Mouse (Mus musculus): ENCODE results near the gene Tyrp1. TPM values are rescaled to one million over a fixed set of nuclear protein-coding genes. Genes with fewer than 3 reads are reported as not detected.

Gene Tyrp1
- polyA plus RNA-seq, 1 experiment from 2014 or later: 0.45 TPM

DNA sequence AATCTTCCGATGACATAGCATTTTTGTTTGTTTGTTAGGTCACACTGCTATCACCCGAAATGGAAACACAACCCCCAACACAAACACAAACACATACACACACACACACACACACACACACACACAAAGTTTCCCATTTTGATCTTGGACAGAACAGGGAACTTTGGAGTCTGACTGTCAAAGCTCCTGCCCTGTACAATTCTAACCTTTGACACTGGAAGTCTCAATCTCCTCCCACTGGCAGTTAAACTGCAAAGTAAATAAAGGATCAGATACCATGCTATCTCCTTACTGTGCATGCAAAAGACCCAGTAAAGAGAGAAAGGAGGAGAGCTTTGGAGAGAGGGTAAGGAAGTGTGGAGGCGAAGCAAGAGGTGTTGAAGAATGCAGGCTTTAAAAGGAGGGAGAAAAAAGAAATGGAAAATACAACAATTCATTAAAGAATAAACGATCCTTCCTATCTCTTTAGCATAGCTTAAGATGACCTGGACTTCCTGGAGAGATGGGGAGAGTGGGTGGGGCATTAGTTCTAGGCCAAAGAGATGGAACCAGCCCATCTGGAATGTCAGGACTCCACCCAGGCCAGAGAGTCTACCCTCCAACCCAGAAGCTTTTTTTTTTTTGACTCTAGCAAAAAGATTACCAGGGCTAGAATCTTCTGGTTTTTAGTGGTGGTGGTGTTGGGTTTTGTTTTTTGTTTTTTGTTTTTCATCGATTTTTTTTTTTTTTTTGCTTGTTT lies 40.4 kb downstream of the Tyrp1 start:
- no peak overlapping the region for H3K4me2 ChIP-seq (ENCODE audit: low read length)
- no peak overlapping the region for H3K9ac ChIP-seq (replicated peaks; ENCODE audit: low read length)
- no peaks in the 10 kb centered on the region for H3K4me1 ChIP-seq (ENCODE audit: control insufficient read depth, insufficient read depth, low read length)
- H3K27me3 ChIP-seq (ENCODE audit: control insufficient read depth, insufficient read depth, low read length): no peaks in the 10 kb centered on the region
- H3K9me3 ChIP-seq (ENCODE audit: control insufficient read depth, low read length): no peaks in the 10 kb centered on the region
- DNase-seq: no peak
- H3K4me3 ChIP-seq (replicated peaks; ENCODE audit: low read depth, low read length): no peak overlapping the region
- H3K36me3 ChIP-seq (ENCODE audit: control insufficient read depth, insufficient read depth, low read length): no peaks in the 10 kb centered on the region
- 64% methylated on average over 5 of the region's 5 CpGs for WGBS
- H3K27ac ChIP-seq (replicated peaks; ENCODE audit: low read depth, low read length): no peak overlapping the region
- no peak for ATAC-seq (ENCODE audit: low FRiP score, low TSS enrichment)

DNA sequence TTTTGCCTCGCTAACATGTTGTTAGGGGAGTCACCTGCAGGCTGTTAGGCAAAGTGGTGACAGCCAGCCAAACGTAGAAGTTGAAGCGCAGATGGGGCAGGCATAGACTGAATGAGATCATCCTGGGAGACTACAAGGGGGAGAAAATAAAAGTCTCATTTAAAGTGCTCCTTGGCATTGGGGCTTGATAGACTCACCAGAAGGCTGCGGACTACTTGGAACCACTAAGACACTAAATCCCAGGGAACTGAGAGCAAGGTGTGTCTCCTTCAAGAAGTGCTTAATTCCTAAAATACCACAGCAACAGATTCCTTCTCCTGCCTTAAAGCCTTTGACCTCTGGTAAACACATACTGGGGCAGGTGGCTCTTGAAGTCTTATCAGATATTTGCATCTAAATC lies 41.1 kb downstream of the Tyrp1 start:
- H3K4me2 ChIP-seq (ENCODE audit: low read length): no peak overlapping the region
- H3K9ac ChIP-seq (replicated peaks; ENCODE audit: low read length): no peak overlapping the region
- ATAC-seq (ENCODE audit: low FRiP score, low TSS enrichment) (no peak), DNase-seq (no peak)
- no peaks in the 10 kb centered on the region for H3K9me3 ChIP-seq (ENCODE audit: control insufficient read depth, low read length)
- no peak overlapping the region for H3K27ac ChIP-seq (replicated peaks; ENCODE audit: low read depth, low read length)
- 74% methylated on average over 4 of the region's 4 CpGs for WGBS
- no peak overlapping the region for H3K4me3 ChIP-seq (replicated peaks; ENCODE audit: low read depth, low read length)
- no peaks in the 10 kb centered on the region for H3K4me1 ChIP-seq (ENCODE audit: control insufficient read depth, insufficient read depth, low read length)
- no peaks in the 10 kb centered on the region for H3K27me3 ChIP-seq (ENCODE audit: control insufficient read depth, insufficient read depth, low read length)
- no peaks in the 10 kb centered on the region for H3K36me3 ChIP-seq (ENCODE audit: control insufficient read depth, insufficient read depth, low read length)

DNA sequence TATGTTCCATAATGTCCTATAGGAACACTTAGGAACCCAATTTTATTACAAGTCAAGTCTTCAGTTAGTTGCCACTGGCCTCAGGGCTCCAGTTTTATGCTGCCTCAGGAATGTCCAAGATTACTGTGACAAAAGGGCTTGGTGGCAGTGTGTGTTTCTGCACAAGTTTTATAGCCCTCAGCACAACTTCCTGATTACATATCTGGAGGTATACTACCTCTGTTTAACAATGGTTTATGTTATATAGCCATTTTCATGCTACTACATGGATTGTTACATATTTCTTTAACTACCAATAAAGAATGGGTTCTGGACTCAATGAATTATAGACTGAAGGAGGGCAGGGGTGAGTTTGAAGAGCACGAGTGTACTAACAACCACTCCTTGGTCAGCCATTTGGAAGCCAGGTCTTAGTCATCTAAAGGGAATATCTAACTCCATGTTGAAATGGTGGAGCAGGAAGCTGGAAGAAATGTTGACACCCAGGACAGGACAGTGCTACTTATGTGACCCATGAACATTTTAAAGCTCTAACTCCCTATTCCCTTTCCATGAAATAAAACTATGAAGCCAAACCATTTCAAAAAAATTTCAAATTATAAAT lies 48.2 kb downstream of the Tyrp1 start:
- H3K9me3 ChIP-seq (ENCODE audit: control insufficient read depth, low read length): no peaks in the 10 kb centered on the region
- H3K27ac ChIP-seq (replicated peaks; ENCODE audit: low read depth, low read length): no peak overlapping the region
- H3K4me1 ChIP-seq (ENCODE audit: control insufficient read depth, insufficient read depth, low read length): no peaks in the 10 kb centered on the region
- H3K9ac ChIP-seq (replicated peaks; ENCODE audit: low read length): no peak overlapping the region
- no peak overlapping the region for H3K4me3 ChIP-seq (replicated peaks; ENCODE audit: low read depth, low read length)
- H3K36me3 ChIP-seq (ENCODE audit: control insufficient read depth, insufficient read depth, low read length): no peaks in the 10 kb centered on the region
- no peaks in the 10 kb centered on the region for H3K27me3 ChIP-seq (ENCODE audit: control insufficient read depth, insufficient read depth, low read length)
- H3K4me2 ChIP-seq (ENCODE audit: low read length): no peak overlapping the region
- ATAC-seq (ENCODE audit: low FRiP score, low TSS enrichment) (no peak), DNase-seq (no peak)
- WGBS: 93% methylated on average over 1 of the region's 1 CpGs

DNA sequence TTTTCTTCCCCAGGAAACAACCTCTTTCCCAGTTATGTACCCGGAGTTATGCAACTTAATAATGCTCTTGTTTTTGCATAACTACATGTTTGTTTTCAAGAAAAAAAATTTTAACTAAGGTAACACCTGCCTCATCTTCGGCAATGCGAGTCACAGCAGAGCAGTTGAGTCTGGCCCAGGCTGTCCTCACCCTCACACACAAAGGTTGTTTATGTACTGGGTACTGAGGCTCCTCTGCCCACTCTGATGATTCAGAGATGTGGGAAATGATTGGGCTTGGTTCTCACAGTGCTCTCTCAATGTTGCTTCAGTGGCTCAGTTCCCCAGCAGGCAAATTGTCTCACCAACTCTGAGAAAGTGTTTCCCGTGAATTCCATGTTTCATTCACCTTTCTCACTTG lies 52.7 kb downstream of the Tyrp1 start:
- H3K4me2 ChIP-seq (ENCODE audit: low read length): no peak overlapping the region
- WGBS: 85% methylated on average over 4 of the region's 4 CpGs
- no peak for ATAC-seq (ENCODE audit: low FRiP score, low TSS enrichment)
- DNase-seq: no peak
- H3K9ac ChIP-seq (replicated peaks; ENCODE audit: low read length): no peak overlapping the region
- H3K9me3 ChIP-seq (ENCODE audit: control insufficient read depth, low read length): no peaks in the 10 kb centered on the region
- H3K4me3 ChIP-seq (replicated peaks; ENCODE audit: low read depth, low read length): no peak overlapping the region
- no peaks in the 10 kb centered on the region for H3K4me1 ChIP-seq (ENCODE audit: control insufficient read depth, insufficient read depth, low read length)
- no peaks in the 10 kb centered on the region for H3K36me3 ChIP-seq (ENCODE audit: control insufficient read depth, insufficient read depth, low read length)
- no peak overlapping the region for H3K27ac ChIP-seq (replicated peaks; ENCODE audit: low read depth, low read length)
- no peaks in the 10 kb centered on the region for H3K27me3 ChIP-seq (ENCODE audit: control insufficient read depth, insufficient read depth, low read length)

DNA sequence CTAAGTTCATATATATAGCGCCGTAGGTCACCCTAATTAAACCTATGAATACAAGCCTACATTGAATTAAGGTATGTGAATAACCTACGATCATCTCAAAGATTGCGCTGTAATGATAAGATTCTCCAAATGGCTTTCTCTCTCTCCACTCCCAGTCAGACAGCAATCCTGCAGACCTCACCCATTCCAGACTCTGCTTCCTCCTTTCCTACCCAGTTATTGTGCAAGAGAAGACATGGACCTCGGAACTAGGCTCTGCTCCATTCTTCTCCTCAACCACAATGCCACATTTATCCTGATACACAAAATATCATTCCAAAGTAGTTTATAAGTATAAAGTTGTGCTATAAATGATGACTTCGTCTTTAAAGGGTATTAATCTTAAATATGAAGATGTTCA lies 57.1 kb downstream of the Tyrp1 start:
- Histone ChIP-seq H3K4me1 (ENCODE audit: control insufficient read depth, insufficient read depth, low read length) (no peaks in the 10 kb centered on the region), H3K4me3 (replicated peaks; ENCODE audit: low read depth, low read length) (no peak overlapping the region), H3K4me2 (ENCODE audit: low read length) (no peak overlapping the region), H3K36me3 (ENCODE audit: control insufficient read depth, insufficient read depth, low read length) (no peaks in the 10 kb centered on the region), H3K9me3 (ENCODE audit: control insufficient read depth, low read length) (no peaks in the 10 kb centered on the region), H3K27ac (replicated peaks; ENCODE audit: low read depth, low read length) (no peak overlapping the region), H3K9ac (replicated peaks; ENCODE audit: low read length) (no peak overlapping the region), H3K27me3 (ENCODE audit: control insufficient read depth, insufficient read depth, low read length) (no peaks in the 10 kb centered on the region)
- DNase-seq (no peak), ATAC-seq (ENCODE audit: low FRiP score, low TSS enrichment) (no peak)
- 93% methylated on average over 6 of the region's 6 CpGs for WGBS

DNA sequence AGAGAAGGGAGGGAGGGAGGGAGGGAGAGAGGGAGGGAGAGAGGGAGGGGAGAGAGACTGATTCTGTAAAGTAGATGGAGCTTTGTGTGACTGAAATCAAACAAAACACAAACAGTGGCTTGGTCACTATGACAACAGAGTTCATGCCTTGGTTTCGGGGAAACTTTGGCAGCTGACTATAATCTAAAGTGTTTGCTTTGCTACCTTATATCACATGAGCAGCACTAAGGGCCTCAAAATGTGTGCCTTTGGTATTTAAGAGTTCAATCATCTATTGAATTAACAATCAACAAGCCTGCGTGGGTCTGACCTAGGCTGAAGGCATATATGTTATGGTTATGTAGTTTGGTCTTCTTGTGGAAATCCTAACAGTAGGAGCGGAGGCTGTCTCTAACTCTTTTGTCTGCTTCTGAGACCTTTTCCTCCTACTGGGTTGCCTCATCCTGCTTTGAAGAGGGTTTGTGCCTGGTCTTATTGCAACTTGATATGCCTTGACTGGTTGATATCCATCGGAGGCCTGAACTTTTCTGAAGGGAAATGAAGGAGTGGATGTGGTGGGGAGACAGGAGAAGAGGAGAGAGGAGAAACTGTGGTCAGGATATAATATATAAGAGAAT lies 61.5 kb downstream of the Tyrp1 start:
- H3K4me2 ChIP-seq (ENCODE audit: low read length): no peak overlapping the region
- H3K4me3 ChIP-seq (replicated peaks; ENCODE audit: low read depth, low read length): no peak overlapping the region
- H3K27me3 ChIP-seq (ENCODE audit: control insufficient read depth, insufficient read depth, low read length): no peaks in the 10 kb centered on the region
- no peak overlapping the region for H3K9ac ChIP-seq (replicated peaks; ENCODE audit: low read length)
- H3K9me3 ChIP-seq (ENCODE audit: control insufficient read depth, low read length): no peaks in the 10 kb centered on the region
- no peak overlapping the region for H3K27ac ChIP-seq (replicated peaks; ENCODE audit: low read depth, low read length)
- H3K4me1 ChIP-seq (ENCODE audit: control insufficient read depth, insufficient read depth, low read length): no peaks in the 10 kb centered on the region
- no peaks in the 10 kb centered on the region for H3K36me3 ChIP-seq (ENCODE audit: control insufficient read depth, insufficient read depth, low read length)
- WGBS: 65% methylated on average over 4 of the region's 4 CpGs
- no peak for ATAC-seq (ENCODE audit: low FRiP score, low TSS enrichment)
- DNase-seq: no peak

Other genes with a start within 250 kb of the Tyrp1 start
- 8.8 and 11.5 TPM in 2 replicates for gene Lurap1l, start 76.5 kb downstream of the Tyrp1 start, polyA plus RNA-seq (2014; fragmentation: Nextera tagmentation; extraction: Ambion mirVana)